Mouse (Mus musculus) ES-E14 (cell line): Measurements from ENCODE around the gene Kif18b.

ENCODE experiments used
- HCFC1 ChIP-seq: IDR thresholded peaks from 2 replicates; pipeline ENCODE4 v1.6.1; 2012; ENCODE audit warnings: low read length, inconsistent platforms, borderline replicate concordance; ENCODE audit not compliant: insufficient read depth
- MAFK ChIP-seq: IDR thresholded peaks from 2 replicates; pipeline ENCODE4 v1.6.1; 2014; ENCODE audit warnings: mild to moderate bottlenecking, low read depth, low read length, inconsistent platforms; ENCODE audit not compliant: insufficient read depth

DNA sequence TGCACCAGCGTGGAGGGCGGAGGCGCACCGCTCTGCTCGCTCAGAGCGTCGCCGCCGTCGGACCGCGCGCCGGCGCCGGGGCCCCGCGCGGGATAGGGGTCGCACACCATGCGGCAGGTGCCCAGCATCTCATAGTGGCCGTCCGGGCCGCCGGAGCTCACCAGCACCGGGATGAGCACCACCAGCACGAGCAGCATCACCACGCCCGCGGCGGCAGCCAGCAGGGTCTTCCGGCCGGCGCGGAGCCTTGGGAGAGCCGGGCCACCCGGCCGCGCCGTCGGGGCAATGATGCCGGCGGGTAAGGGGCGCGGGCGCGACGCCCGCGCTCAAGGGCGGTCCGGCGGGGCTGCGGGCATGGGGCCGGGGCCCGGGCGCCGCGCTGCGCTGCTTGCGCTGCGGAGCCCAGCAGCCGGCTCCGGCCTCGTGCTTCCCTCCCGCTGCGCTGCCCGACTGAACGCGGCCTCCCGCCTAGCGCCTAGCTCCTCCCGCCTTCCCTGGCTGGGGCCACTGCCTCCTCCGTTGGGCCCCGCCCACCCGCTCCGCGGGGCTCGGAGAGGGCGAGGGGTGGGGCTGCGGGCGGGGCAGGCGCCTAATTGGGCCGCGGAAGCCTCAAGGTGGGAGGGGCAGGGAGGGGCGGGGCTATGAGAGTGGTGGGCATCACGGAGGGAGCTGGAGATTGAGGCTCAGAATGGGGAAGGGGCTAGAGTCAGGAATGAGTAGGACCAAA, 21.5 kb upstream of the Kif18b start, which contains the start of gene C1ql1:
- TF ChIP-seq MAFK (no peak), HCFC1 (no peak)
